In genomic region chr4:110210246-110210645, GRCm38 (mm10) we compare ENCODE assay signal across 24 mouse cellular contexts.
A peak's percentile ranks its signal among the peaks of the same experiment; 100 is the strongest.
DNase-seq lines count a peak whose midpoint lies in the region; ATAC-seq and TF ChIP-seq lines count a peak whose summit lies in the region.
"Had no signal": no experiment of that assay in that cellular context is flagged by ENCODE, and none has a peak within 500 bp of the region (broad histone marks: within the 10 kb centered on the region; RNA-seq: fewer than 3 reads in every experiment).

No protein-coding gene starts in this region.

- peaks cover 25% of the 10 kb centered on the region for H3K36me3 ChIP-seq in hindbrain, embryonic 12.5 days
- H3K36me3 ChIP-seq in hindbrain, embryonic 11.5 days (ENCODE audit: control insufficient read depth, insufficient read depth, low read length) = no peaks in the 10 kb centered on the region
- H3K36me3 ChIP-seq in forebrain, embryonic 15.5 days = peaks cover 35% of the 10 kb centered on the region
- H3K36me3 ChIP-seq: embryonic facial prominence, embryonic 15.5 days; heart, embryonic 12.5 days; kidney, embryonic 15.5 days; liver, embryonic 13.5 days had no signal

- no peak for TF ChIP-seq CTCF in brain, embryonic 14.5 days (IDR thresholded peaks at IDR 0.05; ENCODE audit: borderline replicate concordance, extremely low read depth, insufficient read depth, insufficient read length)

- no peaks in the 10 kb centered on the region for H3K27me3 ChIP-seq in hindbrain, embryonic 12.5 days
- H3K27me3 ChIP-seq in hindbrain, embryonic 11.5 days (ENCODE audit: control insufficient read depth, insufficient read depth, low read length) = no peaks in the 10 kb centered on the region
- no peaks in the 10 kb centered on the region for H3K27me3 ChIP-seq in forebrain, embryonic 15.5 days
- H3K27me3 ChIP-seq: embryonic facial prominence, embryonic 15.5 days; heart, embryonic 12.5 days; kidney, embryonic 15.5 days; liver, embryonic 13.5 days had no signal

- no peak overlapping the region for H3K4me3 ChIP-seq in hindbrain, embryonic 12.5 days
- no peak overlapping the region for H3K4me3 ChIP-seq in hindbrain, embryonic 11.5 days (ENCODE audit: low read depth, low read length)
- no peak overlapping the region for H3K4me3 ChIP-seq in forebrain, embryonic 15.5 days
- H3K4me3 ChIP-seq: embryonic facial prominence, embryonic 15.5 days; heart, embryonic 12.5 days; kidney, embryonic 15.5 days; liver, embryonic 13.5 days had no signal

- DNase-seq in hindbrain, embryonic 11.5 days (ENCODE audit: low spot score) = no peak
- peak; percentile 54 for DNase-seq in brain, embryonic 14.5 days (ENCODE audit: low read depth)
- DNase-seq in neural tube, embryonic 10.5 days (ENCODE audit: extremely low spot score, low spot score) = peak; percentile 9
- no peak for DNase-seq in embryo, embryonic 11 days
- DNase-seq in lung, postnatal 4 days = no peak
- DNase-seq in cerebellum, adult 9-11 months = no peak
- DNase-seq: cerebellum, adult 18-20 months; gastrocnemius, postnatal 14 days; heart, adult 18-20 months; heart, postnatal 10 days; kidney, adult 11 months; kidney, postnatal 36 days; liver, embryonic 13.5 days; lung, adult 2 months; lung, postnatal 14 days; right cerebral cortex, postnatal 14 days; thymus, adult 2 months; thymus, postnatal 4 days had no signal

- no peak for ATAC-seq in hindbrain, embryonic 12.5 days (ENCODE audit: low FRiP score)
- no peak for ATAC-seq in hindbrain, embryonic 11.5 days (ENCODE audit: low FRiP score)
- peak; percentile 42; the same call in 1 of the 2 replicates for ATAC-seq in forebrain, embryonic 15.5 days (replicated peaks)

- peak overlapping the region; percentile 55; the same call in 1 of the 2 replicates for H3K27ac ChIP-seq in hindbrain, embryonic 12.5 days
- no peak overlapping the region for H3K27ac ChIP-seq in hindbrain, embryonic 11.5 days (ENCODE audit: low read depth, low read length)
- peak overlapping the region; percentile 57 for H3K27ac ChIP-seq in forebrain, embryonic 15.5 days (replicated peaks)
- H3K27ac ChIP-seq: embryonic facial prominence, embryonic 15.5 days; kidney, embryonic 15.5 days; liver, embryonic 13.5 days; stomach, postnatal 0 days had no signal

- WGBS in hindbrain, embryonic 12.5 days = 71% methylated on average over 5 of the region's 5 CpGs
- WGBS in hindbrain, embryonic 11.5 days = 78% methylated on average over 5 of the region's 5 CpGs
- WGBS in forebrain, embryonic 15.5 days = 41% methylated on average over 5 of the region's 5 CpGs

- H3K4me2 ChIP-seq in hindbrain, embryonic 12.5 days (replicated peaks) = no peak overlapping the region
- no peak overlapping the region for H3K4me2 ChIP-seq in hindbrain, embryonic 11.5 days (replicated peaks; ENCODE audit: low read depth, low read length)
- H3K4me2 ChIP-seq in forebrain, embryonic 15.5 days (replicated peaks) = no peak overlapping the region
- H3K4me2 ChIP-seq: embryonic facial prominence, embryonic 15.5 days; heart, embryonic 12.5 days; kidney, embryonic 15.5 days; liver, embryonic 13.5 days had no signal

- H3K9me3 ChIP-seq in hindbrain, embryonic 12.5 days (replicated peaks) = no peaks in the 10 kb centered on the region
- H3K9me3 ChIP-seq in hindbrain, embryonic 11.5 days (ENCODE audit: control insufficient read depth, low read length) = no peaks in the 10 kb centered on the region
- no peaks in the 10 kb centered on the region for H3K9me3 ChIP-seq in forebrain, embryonic 15.5 days
- H3K9me3 ChIP-seq: embryonic facial prominence, embryonic 15.5 days; heart, embryonic 12.5 days; kidney, embryonic 15.5 days; liver, embryonic 13.5 days had no signal

- no peak overlapping the region for H3K9ac ChIP-seq in hindbrain, embryonic 12.5 days
- H3K9ac ChIP-seq in hindbrain, embryonic 11.5 days (ENCODE audit: low read depth, low read length) = no peak overlapping the region
- no peak overlapping the region for H3K9ac ChIP-seq in forebrain, embryonic 15.5 days (replicated peaks)
- H3K9ac ChIP-seq: embryonic facial prominence, embryonic 15.5 days; heart, embryonic 12.5 days; kidney, embryonic 15.5 days; liver, embryonic 13.5 days had no signal

- peaks cover 21% of the 10 kb centered on the region for H3K4me1 ChIP-seq in hindbrain, embryonic 12.5 days
- H3K4me1 ChIP-seq in hindbrain, embryonic 11.5 days (replicated peaks; ENCODE audit: control insufficient read depth, insufficient read depth, low read length) = no peaks in the 10 kb centered on the region
- H3K4me1 ChIP-seq in forebrain, embryonic 15.5 days = peaks cover 38% of the 10 kb centered on the region
- H3K4me1 ChIP-seq: embryonic facial prominence, embryonic 15.5 days; liver, embryonic 13.5 days had no signal

- TF ChIP-seq POLR2A in brain, embryonic 14.5 days (IDR thresholded peaks at IDR 0.05; ENCODE audit: borderline replicate concordance, extremely low read depth, insufficient read depth, insufficient read length, poor library complexity, severe bottlenecking) = no peak

Comparison
In these comparisons a context has a peak if more than half of its experiments do, and no peak if none do; other contexts are left out.
1. DNase-seq: peak in brain, embryonic 14.5 days (single experiment) and neural tube, embryonic 10.5 days (single experiment); none in hindbrain, embryonic 11.5 days (single experiment), embryo, embryonic 11 days (single experiment), lung, postnatal 4 days (0 of 2) and cerebellum, adult 9-11 months (single experiment).